Mouse (Mus musculus) liver, postnatal 0 days (tissue): ENCODE results near the gene Gm12830.

Source experiments
- CTCF ChIP-seq: sonication (generic); IDR thresholded peaks from 2 replicates; pipeline ENCODE4 v1.5.1; 2016; ENCODE audit warnings: antibody characterized with exemption, low read depth
- EP300 ChIP-seq: IDR thresholded peaks from 2 replicates; pipeline ENCODE4 v1.6.1; 2016; ENCODE audit warnings: antibody characterized with exemption, low read depth, mild to moderate bottlenecking

- no peak for TF ChIP-seq CTCF
- no peak for TF ChIP-seq EP300
These were observed 80.3 kb downstream of the Gm12830 start for GRCm38 (mm10) chr4:114901643-114902351.
